Mouse (Mus musculus) lung, adult 2 months (tissue): ENCODE measurements around the gene Xrcc1. TPM values are rescaled to one million over a fixed set of nuclear protein-coding genes. Genes with fewer than 3 reads are reported as not detected.

ENCODE experiments used
- DNase-seq: peaks from one replicate; pipeline ENCODE4 v3.0.0; 2022
- H3K4me1 ChIP-seq: fragments of 200-500 bp; 2 replicates; pipeline ENCODE4 v1.6.1; 2011; ENCODE audit warnings: low read length; ENCODE audit not compliant: control insufficient read depth, insufficient read depth
- H3K4me3 ChIP-seq: fragments of 200-500 bp; replicated peaks from 2 replicates; pipeline ENCODE3; 2011; ENCODE audit warnings: low read depth, mild to moderate bottlenecking, control low read depth, low read length; ENCODE audit errors: extremely low read depth
- CTCF ChIP-seq: fragments of 200-500 bp; IDR thresholded peaks from 2 replicates; pipeline ENCODE4 v1.5.1; 2011; ENCODE audit warnings: mild to moderate bottlenecking, low read length, control low read depth; ENCODE audit not compliant: insufficient read depth
- POLR2A ChIP-seq: fragments of 200-500 bp; IDR thresholded peaks from 2 replicates; pipeline ENCODE4 v1.6.1; 2011; ENCODE audit warnings: low read depth, mild to moderate bottlenecking, control low read depth, low read length, borderline replicate concordance; ENCODE audit errors: extremely low read depth
- WGBS: fragments of 180-500 bp; shearing (Covaris S2); methylation state at CpG from one replicate; pipeline ENCODE4 v1.1.7; 2018; 5-methylcytosine and 5-hydroxymethylcytosine counted together
- polyA plus RNA-seq: library from polyadenylated mRNA; depleted of rRNA; stranded (reverse); fragments of >200 nt; gene quantifications from 2 replicates; pipeline ENCODE4 v1.2.3, GENCODE M21; 2012; rRNA removed

The Xrcc1 gene
- polyA plus RNA-seq, 1 experiment, result 40.5 TPM

- TF ChIP-seq POLR2A, result no peak
- TF ChIP-seq CTCF, result no peak
- WGBS, result 84% methylated on average over 6 of the region's 6 CpGs
- H3K4me1 ChIP-seq, result no peaks in the 10 kb centered on the region
- H3K4me3 ChIP-seq, result no peak overlapping the region
- DNase-seq, result no peak
These were observed 76.9 kb downstream of the Xrcc1 start for GRCm38 (mm10) chr7:24622967-24623366.

Other genes with a start within 250 kb of the Xrcc1 start
- 5.1 and 8.7 TPM in 2 replicates for gene Zfp61, start 245.1 kb upstream of the Xrcc1 start, polyA plus RNA-seq
- gene Zfp94, start 229.6 kb upstream of the Xrcc1 start, polyA plus RNA-seq, result 3.9 and 9.0 TPM in 2 replicates
- gene Tescl, start 212.4 kb upstream of the Xrcc1 start, polyA plus RNA-seq, result 0.58 and 2.0 TPM in 2 replicates
- 32.1 TPM in 1 of 2 replicates, not detected in the other for gene Lypd5, start 197.1 kb upstream of the Xrcc1 start, polyA plus RNA-seq
- gene Kcnn4, start 176.0 kb upstream of the Xrcc1 start, polyA plus RNA-seq, result 9.0 and 11.3 TPM in 2 replicates
- gene Smg9, start 146.7 kb upstream of the Xrcc1 start, polyA plus RNA-seq, result 35.8 and 58.4 TPM in 2 replicates
- 0.69 and 3.8 TPM in 2 replicates for gene Irgc1, start 94.0 kb upstream of the Xrcc1 start, polyA plus RNA-seq
- 65.6 and 88.8 TPM in 2 replicates for gene Plaur, start 83.8 kb upstream of the Xrcc1 start, polyA plus RNA-seq
- gene Cadm4, start 64.3 kb upstream of the Xrcc1 start, polyA plus RNA-seq, result 12.3 and 18.6 TPM in 2 replicates
- 7.1 and 12.1 TPM in 2 replicates for gene Zfp428, start 39.3 kb upstream of the Xrcc1 start, polyA plus RNA-seq
- gene AC161166.1, start 33.8 kb upstream of the Xrcc1 start, polyA plus RNA-seq, result not detected in 2 replicates
- 14.7 and 16.5 TPM in 2 replicates for gene Irgq, start 15.6 kb upstream of the Xrcc1 start, polyA plus RNA-seq
- 0.15 and 24.2 TPM in 2 replicates for gene Pinlyp, start 171 bp upstream of the Xrcc1 start, polyA plus RNA-seq
- 20.2 and 24.5 TPM in 2 replicates for gene Ethe1, start 41.3 kb downstream of the Xrcc1 start, polyA plus RNA-seq
- gene Zfp575, start 41.4 kb downstream of the Xrcc1 start, polyA plus RNA-seq, result 0.16 and 0.27 TPM in 2 replicates
- 3.6 and 5.9 TPM in 2 replicates for gene Phldb3, start 64.5 kb downstream of the Xrcc1 start, polyA plus RNA-seq
- gene Lypd3, start 90.3 kb downstream of the Xrcc1 start, polyA plus RNA-seq, result 0.07 and 63.0 TPM in 2 replicates
- 0.18 TPM in 1 of 2 replicates, not detected in the other for gene Tex101, start 130.4 kb downstream of the Xrcc1 start, polyA plus RNA-seq
- gene BC049730, start 163.0 kb downstream of the Xrcc1 start, polyA plus RNA-seq, result not detected in 2 replicates
- not detected in 2 replicates for gene Gm4763, start 180.6 kb downstream of the Xrcc1 start, polyA plus RNA-seq
- 2.8 and 5.2 TPM in 2 replicates for gene Cd177, start 214.0 kb downstream of the Xrcc1 start, polyA plus RNA-seq
- gene Ceacam10, start 230.9 kb downstream of the Xrcc1 start, polyA plus RNA-seq, result 0.38 and 0.41 TPM in 2 replicates